Mouse (Mus musculus) forebrain, embryonic 11.5 days (tissue): Measurements from ENCODE around the gene Atxn1. TPM values are rescaled to one million over a fixed set of nuclear protein-coding genes. Genes with fewer than 3 reads are reported as not detected.
A peak's percentile ranks its signal among the peaks of the same experiment; 100 is the strongest.

Source experiments
- ATAC-seq: fragments of 200-750 bp; cut with Nextera tagmentation; replicated peaks from 2 replicates; pipeline ENCODE4 v1.8.0; 2017; ENCODE audit warnings: moderate TSS enrichment; ENCODE audit not compliant: low FRiP score
- DNase-seq: peaks from one replicate; pipeline ENCODE4 v3.0.0-alpha.2; 2017; ENCODE audit warnings: low spot score
- H3K27ac ChIP-seq: fragments of 300-500 bp; sonication (generic); 2 replicates; pipeline ENCODE4 v1.5.1; 2014; ENCODE audit warnings: low read depth, low read length
- H3K27me3 ChIP-seq: fragments of 300-500 bp; sonication (generic); 2 replicates; pipeline ENCODE4 v1.6.1; 2014; ENCODE audit warnings: mild to moderate bottlenecking, low read length, mixed read lengths; ENCODE audit not compliant: control insufficient read depth, insufficient read depth
- H3K36me3 ChIP-seq: fragments of 300-500 bp; sonication (generic); 2 replicates; pipeline ENCODE4 v1.6.1; 2014; ENCODE audit warnings: mild to moderate bottlenecking, low read length, moderate library complexity, mixed read lengths; ENCODE audit not compliant: control insufficient read depth, insufficient read depth
- H3K4me1 ChIP-seq: fragments of 300-500 bp; sonication (generic); replicated peaks from 2 replicates; pipeline ENCODE4 v1.6.1; 2014; ENCODE audit warnings: low read length, mixed read lengths; ENCODE audit not compliant: control insufficient read depth, insufficient read depth
- H3K4me2 ChIP-seq: fragments of 300-500 bp; sonication (generic); 2 replicates; pipeline ENCODE4 v1.6.1; 2014; ENCODE audit warnings: low read depth, mild to moderate bottlenecking, low read length, moderate library complexity, mixed read lengths; ENCODE audit not compliant: severe bottlenecking
- H3K4me3 ChIP-seq: fragments of 300-500 bp; sonication (generic); 2 replicates; pipeline ENCODE4 v1.5.1; 2014; ENCODE audit warnings: low read depth, low read length
- H3K9ac ChIP-seq: fragments of 300-500 bp; sonication (generic); 2 replicates; pipeline ENCODE4 v1.6.1; 2014; ENCODE audit warnings: low read length
- H3K9me3 ChIP-seq: fragments of 300-500 bp; sonication (generic); 2 replicates; pipeline ENCODE4 v1.6.1; 2016; ENCODE audit warnings: low read length, mixed read lengths; ENCODE audit not compliant: control insufficient read depth
- WGBS: fragments of 180-500 bp; shearing (Covaris S2); extraction: QIAGEN DNeasy Blood & Tissue Kit; methylation state at CpG from one replicate; pipeline ENCODE4 v1.1.7; 2014; 5-methylcytosine and 5-hydroxymethylcytosine counted together
- polyA plus RNA-seq: library from polyadenylated mRNA; unstranded; fragments of >200 nt; fragmentation: Nextera tagmentation; extraction: Ambion mirVana; gene quantifications from 2 replicates; pipeline ENCODE4 v1.2.1, GENCODE M21; 2014

The Atxn1 gene
- polyA plus RNA-seq, 1 experiment from 2014 or later, result 3.3 TPM

- WGBS, result 90% methylated on average over 2 of the region's 2 CpGs
Observed at GRCm38 (mm10) chr13:45852288-45852687, 112.5 kb downstream of the Atxn1 start.

GRCm38 (mm10) chr13:45851746-45852145, 113.1 kb downstream of the Atxn1 start:
- DNase-seq (no peak), ATAC-seq (no peak)
- Histone ChIP-seq H3K9me3 (no peaks in the 10 kb centered on the region), H3K4me3 (no peak overlapping the region), H3K27ac (no peak overlapping the region), H3K27me3 (no peaks in the 10 kb centered on the region), H3K36me3 (no peaks in the 10 kb centered on the region), H3K9ac (no peak overlapping the region), H3K4me1 (no peaks in the 10 kb centered on the region), H3K4me2 (no peak overlapping the region)
- 86% methylated on average over 2 of the region's 2 CpGs for WGBS

More at GRCm38 (mm10) chr13:45852288-45852687, 112.5 kb downstream of the Atxn1 start:
- no peaks in the 10 kb centered on the region for H3K36me3 ChIP-seq
- no peak overlapping the region for H3K4me2 ChIP-seq
- ATAC-seq, result no peak
- no peak for DNase-seq
- H3K9ac ChIP-seq, result no peak overlapping the region
- no peaks in the 10 kb centered on the region for H3K9me3 ChIP-seq
- H3K4me1 ChIP-seq, result no peaks in the 10 kb centered on the region
- no peak overlapping the region for H3K4me3 ChIP-seq
- no peaks in the 10 kb centered on the region for H3K27me3 ChIP-seq
- no peak overlapping the region for H3K27ac ChIP-seq

- no peak overlapping the region for H3K27ac ChIP-seq
- H3K4me2 ChIP-seq, result no peak overlapping the region
- 82% methylated on average over 4 of the region's 4 CpGs for WGBS
- no peaks in the 10 kb centered on the region for H3K9me3 ChIP-seq
- no peak for DNase-seq
- H3K4me1 ChIP-seq, result no peaks in the 10 kb centered on the region
- no peaks in the 10 kb centered on the region for H3K27me3 ChIP-seq
- ATAC-seq, result no peak
- no peaks in the 10 kb centered on the region for H3K36me3 ChIP-seq
- H3K9ac ChIP-seq, result no peak overlapping the region
- no peak overlapping the region for H3K4me3 ChIP-seq
Observed at GRCm38 (mm10) chr13:45851156-45851555, 113.7 kb downstream of the Atxn1 start.

GRCm38 (mm10) chr13:45850181-45850974, 114.4 kb downstream of the Atxn1 start:
- WGBS, result 83% methylated on average over 5 of the region's 5 CpGs
- no peak for DNase-seq
- H3K9ac ChIP-seq, result no peak overlapping the region

GRCm38 (mm10) chr13:45849145-45850023, 115.4 kb downstream of the Atxn1 start:
- H3K9me3 ChIP-seq, result no peaks in the 10 kb centered on the region
- H3K36me3 ChIP-seq, result no peaks in the 10 kb centered on the region
- no peak overlapping the region for H3K9ac ChIP-seq
- peak; percentile 55 for DNase-seq
- no peak overlapping the region for H3K27ac ChIP-seq
- H3K4me2 ChIP-seq, result no peak overlapping the region
- H3K27me3 ChIP-seq, result no peaks in the 10 kb centered on the region
- H3K4me1 ChIP-seq, result no peaks in the 10 kb centered on the region
- ATAC-seq, result no peak
- WGBS, result 96% methylated on average over 7 of the region's 7 CpGs
- no peak overlapping the region for H3K4me3 ChIP-seq

More at GRCm38 (mm10) chr13:45850181-45850974, 114.4 kb downstream of the Atxn1 start:
- no peaks in the 10 kb centered on the region for H3K36me3 ChIP-seq
- no peaks in the 10 kb centered on the region for H3K27me3 ChIP-seq
- no peak overlapping the region for H3K4me3 ChIP-seq
- no peak for ATAC-seq
- H3K27ac ChIP-seq, result no peak overlapping the region
- no peak overlapping the region for H3K4me2 ChIP-seq
- no peaks in the 10 kb centered on the region for H3K9me3 ChIP-seq
- no peaks in the 10 kb centered on the region for H3K4me1 ChIP-seq

- no peak for DNase-seq
- WGBS, result 84% methylated on average over 5 of the region's 5 CpGs
Observed at GRCm38 (mm10) chr13:45842511-45843055, 122.2 kb downstream of the Atxn1 start.

GRCm38 (mm10) chr13:45839901-45840300, 124.9 kb downstream of the Atxn1 start:
- Histone ChIP-seq H3K4me3 (no peak overlapping the region), H3K9ac (no peak overlapping the region), H3K9me3 (no peaks in the 10 kb centered on the region), H3K27me3 (no peaks in the 10 kb centered on the region), H3K4me1 (no peaks in the 10 kb centered on the region), H3K4me2 (no peak overlapping the region), H3K27ac (no peak overlapping the region), H3K36me3 (no peaks in the 10 kb centered on the region)
- no peak for ATAC-seq
- no peak for DNase-seq
- WGBS, result 77% methylated on average over 7 of the region's 7 CpGs

More at GRCm38 (mm10) chr13:45842511-45843055, 122.2 kb downstream of the Atxn1 start:
- Histone ChIP-seq H3K9ac (no peak overlapping the region), H3K4me1 (no peaks in the 10 kb centered on the region), H3K4me3 (no peak overlapping the region), H3K27me3 (no peaks in the 10 kb centered on the region), H3K4me2 (no peak overlapping the region), H3K9me3 (no peaks in the 10 kb centered on the region), H3K36me3 (no peaks in the 10 kb centered on the region), H3K27ac (no peak overlapping the region)
- ATAC-seq, result no peak

GRCm38 (mm10) chr13:45837609-45838220, 127.1 kb downstream of the Atxn1 start:
- no peaks in the 10 kb centered on the region for H3K27me3 ChIP-seq
- no peak overlapping the region for H3K9ac ChIP-seq
- H3K4me2 ChIP-seq, result no peak overlapping the region
- no peaks in the 10 kb centered on the region for H3K9me3 ChIP-seq
- H3K4me3 ChIP-seq, result no peak overlapping the region
- no peaks in the 10 kb centered on the region for H3K36me3 ChIP-seq
- WGBS, result 90% methylated on average over 8 of the region's 8 CpGs
- H3K4me1 ChIP-seq, result no peaks in the 10 kb centered on the region
- ATAC-seq (no peak), DNase-seq (no peak)
- H3K27ac ChIP-seq, result no peak overlapping the region
